In the genomic region with DNA sequence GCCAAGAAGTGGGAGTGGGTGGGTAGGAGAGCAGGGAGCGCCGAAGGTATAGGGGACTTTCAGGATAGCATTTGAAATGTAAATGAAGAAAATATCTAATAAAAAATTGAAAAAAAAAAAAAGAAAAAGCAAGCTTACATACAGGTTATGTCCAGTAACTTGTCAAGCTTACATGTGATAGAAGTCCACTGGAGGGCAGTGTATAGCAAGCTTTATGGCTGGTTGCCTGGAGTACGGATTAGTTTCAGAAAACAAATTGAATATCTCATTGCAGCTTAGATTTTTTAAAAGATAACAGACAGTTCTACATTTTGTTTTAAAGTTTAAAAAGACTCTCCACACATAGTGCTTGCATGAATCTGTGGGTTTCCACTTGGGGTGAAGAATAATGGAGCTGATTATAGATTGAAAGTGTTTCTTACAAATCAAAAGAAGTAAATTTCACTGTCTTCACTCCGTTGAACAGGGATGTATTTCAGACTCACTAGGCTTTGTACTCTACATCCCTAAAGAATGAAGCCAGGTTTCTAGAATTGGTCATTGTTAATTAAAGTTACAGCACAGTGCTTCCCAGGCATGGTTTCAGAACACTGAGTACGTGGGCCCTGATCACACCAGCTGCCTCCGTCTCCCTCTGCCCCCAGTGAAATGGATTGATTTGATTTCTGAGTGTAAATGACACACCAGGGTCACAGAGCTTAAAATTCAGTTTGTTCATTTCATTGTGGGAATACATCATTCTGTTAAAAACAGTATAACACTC, we compare ENCODE assay signal across 8 mouse cellular contexts.
DNase-seq lines count a peak whose midpoint lies in the region; ATAC-seq and TF ChIP-seq lines count a peak whose summit lies in the region.

No protein-coding gene starts in this region.

- no peak overlapping the region for H3K9ac ChIP-seq in neural tube, embryonic 11.5 days (ENCODE audit: low read length)
- H3K9ac ChIP-seq in lung, postnatal 0 days (replicated peaks; ENCODE audit: low read depth): no peak overlapping the region
- H3K9ac ChIP-seq in intestine, embryonic 15.5 days: no peak overlapping the region

- ATAC-seq in neural tube, embryonic 11.5 days (ENCODE audit: insufficient read depth, low FRiP score, low TSS enrichment): 0 out of 2 replicates have a peak, but pooled peaks have one; percentile 13
- no peak for ATAC-seq in lung, postnatal 0 days
- ATAC-seq in intestine, embryonic 15.5 days: no peak

- H3K4me3 ChIP-seq in neural tube, embryonic 11.5 days (ENCODE audit: low read depth, low read length): no peak overlapping the region
- no peak overlapping the region for H3K4me3 ChIP-seq in lung, postnatal 0 days (ENCODE audit: low read depth, low read length)
- H3K4me3 ChIP-seq in intestine, embryonic 15.5 days (replicated peaks): no peak overlapping the region

- H3K4me2 ChIP-seq in neural tube, embryonic 11.5 days (ENCODE audit: low read depth): no peak overlapping the region
- H3K4me2 ChIP-seq in lung, postnatal 0 days (replicated peaks; ENCODE audit: low read depth, low read length): no peak overlapping the region
- no peak overlapping the region for H3K4me2 ChIP-seq in intestine, embryonic 15.5 days (replicated peaks)

- no peaks in the 10 kb centered on the region for H3K36me3 ChIP-seq in neural tube, embryonic 11.5 days (ENCODE audit: control insufficient read depth, insufficient read depth, low read length)
- no peaks in the 10 kb centered on the region for H3K36me3 ChIP-seq in lung, postnatal 0 days (ENCODE audit: insufficient read depth, low read length)
- no peaks in the 10 kb centered on the region for H3K36me3 ChIP-seq in intestine, embryonic 15.5 days

- H3K27me3 ChIP-seq in neural tube, embryonic 11.5 days (ENCODE audit: control insufficient read depth, insufficient read depth, low read length): no peaks in the 10 kb centered on the region
- H3K27me3 ChIP-seq in lung, postnatal 0 days (replicated peaks; ENCODE audit: insufficient read depth, low read length): no peaks in the 10 kb centered on the region
- H3K27me3 ChIP-seq in intestine, embryonic 15.5 days (replicated peaks): no peaks in the 10 kb centered on the region

- DNase-seq in cerebellum, adult 18-20 months: peak; percentile 5 to 8
- no peak for DNase-seq in cerebellum, adult 11-12 months
- DNase-seq in neural tube, embryonic 11.5 days (ENCODE audit: low spot score): peak; percentile 14
- no peak for DNase-seq in neural tube, embryonic 10.5 days (ENCODE audit: extremely low spot score, low spot score)
- peak; percentile 20 for DNase-seq in hindlimb bud, embryonic 11.5 days (ENCODE audit: extremely low spot score, low read depth, low spot score)
- peak; percentile 72 for DNase-seq in lung, postnatal 0 days (ENCODE audit: low spot score)
- peak; percentile 15 for DNase-seq in right cerebral cortex, postnatal 4 days

- TF ChIP-seq CTCF in lung, postnatal 0 days (IDR thresholded peaks at IDR 0.05): peak; percentile 72

- WGBS in neural tube, embryonic 11.5 days: 73% methylated on average over 6 of the region's 6 CpGs
- 73% methylated on average over 6 of the region's 6 CpGs for WGBS in lung, postnatal 0 days
- 71% methylated on average over 6 of the region's 6 CpGs for WGBS in intestine, embryonic 15.5 days

- H3K27ac ChIP-seq in neural tube, embryonic 11.5 days (ENCODE audit: low read depth, low read length): no peak overlapping the region
- H3K27ac ChIP-seq in lung, postnatal 0 days (ENCODE audit: low read length): no peak overlapping the region
- no peak overlapping the region for H3K27ac ChIP-seq in intestine, embryonic 15.5 days

- no peaks in the 10 kb centered on the region for H3K4me1 ChIP-seq in neural tube, embryonic 11.5 days (ENCODE audit: control insufficient read depth, insufficient read depth, low read length)
- H3K4me1 ChIP-seq in lung, postnatal 0 days (ENCODE audit: insufficient read depth, low read depth, low read length): no peaks in the 10 kb centered on the region
- no peaks in the 10 kb centered on the region for H3K4me1 ChIP-seq in intestine, embryonic 15.5 days (replicated peaks)

- H3K9me3 ChIP-seq in neural tube, embryonic 11.5 days (ENCODE audit: control insufficient read depth, low read length): no peaks in the 10 kb centered on the region
- H3K9me3 ChIP-seq in lung, postnatal 0 days (ENCODE audit: low read length): no peaks in the 10 kb centered on the region
- no peaks in the 10 kb centered on the region for H3K9me3 ChIP-seq in intestine, embryonic 15.5 days

- TF ChIP-seq EP300 in lung, postnatal 0 days (IDR thresholded peaks at IDR 0.05): no peak

Comparison
In these comparisons a context has a peak if more than half of its experiments do, and no peak if none do; other contexts are left out.
1. DNase-seq: peak in cerebellum, adult 18-20 months (2 of 2), neural tube, embryonic 11.5 days (single experiment), hindlimb bud, embryonic 11.5 days (single experiment), lung, postnatal 0 days (single experiment) and right cerebral cortex, postnatal 4 days (single experiment); none in cerebellum, adult 11-12 months (single experiment) and neural tube, embryonic 10.5 days (single experiment).